In genomic region chr1:57394051-57394450, GRCm38 (mm10) we compare ENCODE assay signal across 9 mouse cellular contexts. TPM values are rescaled to one million over a fixed set of nuclear protein-coding genes. Genes with fewer than 3 reads are reported as not detected.
DNase-seq lines count a peak whose midpoint lies in the region; ATAC-seq and TF ChIP-seq lines count a peak whose summit lies in the region.
"Had no signal": no experiment of that assay in that cellular context is flagged by ENCODE, and none has a peak within 500 bp of the region (broad histone marks: within the 10 kb centered on the region; RNA-seq: fewer than 3 reads in every experiment).

No protein-coding gene starts in this region.

- 68% methylated on average over 3 of the region's 3 CpGs for WGBS in forebrain, embryonic 11.5 days
- 74% methylated on average over 3 of the region's 3 CpGs for WGBS in forebrain, embryonic 10.5 days
- 62% methylated on average over 3 of the region's 3 CpGs for WGBS in midbrain, embryonic 14.5 days
- 67% methylated on average over 3 of the region's 3 CpGs for WGBS in midbrain, embryonic 13.5 days
- 55% methylated on average over 3 of the region's 3 CpGs for WGBS in bone marrow, adult 2 months
- 66% methylated on average over 3 of the region's 3 CpGs for WGBS in limb, embryonic 10.5 days

- no peak overlapping the region for H3K27ac ChIP-seq in forebrain, embryonic 11.5 days (ENCODE audit: low read depth, low read length)
- no peak overlapping the region for H3K27ac ChIP-seq in forebrain, embryonic 10.5 days
- H3K27ac ChIP-seq in midbrain, embryonic 14.5 days (replicated peaks; ENCODE audit: low read depth, low read length) = no peak overlapping the region
- no peak overlapping the region for H3K27ac ChIP-seq in midbrain, embryonic 13.5 days
- H3K27ac ChIP-seq in bone marrow, adult 2 months (ENCODE audit: control insufficient read depth, insufficient read depth, low read depth, low read length, poor library complexity) = no peak overlapping the region
- H3K27ac ChIP-seq in limb, embryonic 10.5 days = no peak overlapping the region
- H3K27ac ChIP-seq: heart, embryonic 13.5 days had no signal

- DNase-seq in forebrain, embryonic 11.5 days (ENCODE audit: low spot score) = peak; percentile 66
- DNase-seq in forebrain, embryonic 10.5 days (ENCODE audit: extremely low spot score, low spot score) = no peak
- DNase-seq in midbrain, embryonic 14.5 days = peak; percentile 76
- DNase-seq in limb, embryonic 10.5 days (ENCODE audit: low spot score) = peak; percentile 50
- peak; percentile 65 for DNase-seq in right cerebral cortex, postnatal 14 days

- no peaks in the 10 kb centered on the region for H3K9me3 ChIP-seq in forebrain, embryonic 11.5 days (ENCODE audit: control insufficient read depth, low read length)
- no peaks in the 10 kb centered on the region for H3K9me3 ChIP-seq in forebrain, embryonic 10.5 days
- H3K9me3 ChIP-seq in midbrain, embryonic 14.5 days (ENCODE audit: control insufficient read depth, low read length) = no peaks in the 10 kb centered on the region
- H3K9me3 ChIP-seq in midbrain, embryonic 13.5 days = no peaks in the 10 kb centered on the region
- no peaks in the 10 kb centered on the region for H3K9me3 ChIP-seq in limb, embryonic 10.5 days (replicated peaks)
- H3K9me3 ChIP-seq: heart, embryonic 13.5 days had no signal

- H3K36me3 ChIP-seq in forebrain, embryonic 11.5 days (ENCODE audit: control insufficient read depth, insufficient read depth, low read length) = peaks cover 2% of the 10 kb centered on the region
- peaks cover 89% of the 10 kb centered on the region for H3K36me3 ChIP-seq in forebrain, embryonic 10.5 days (replicated peaks)
- peaks cover 49% of the 10 kb centered on the region for H3K36me3 ChIP-seq in midbrain, embryonic 14.5 days (ENCODE audit: control insufficient read depth, insufficient read depth, low read length)
- H3K36me3 ChIP-seq in midbrain, embryonic 13.5 days = peaks cover 38% of the 10 kb centered on the region
- peaks cover 87% of the 10 kb centered on the region for H3K36me3 ChIP-seq in limb, embryonic 10.5 days

- no peaks in the 10 kb centered on the region for H3K4me1 ChIP-seq in forebrain, embryonic 11.5 days (replicated peaks; ENCODE audit: control insufficient read depth, insufficient read depth, low read length)
- no peaks in the 10 kb centered on the region for H3K4me1 ChIP-seq in forebrain, embryonic 10.5 days
- H3K4me1 ChIP-seq in midbrain, embryonic 14.5 days (ENCODE audit: control insufficient read depth, insufficient read depth, low read length) = no peaks in the 10 kb centered on the region
- no peaks in the 10 kb centered on the region for H3K4me1 ChIP-seq in midbrain, embryonic 13.5 days (replicated peaks)
- no peaks in the 10 kb centered on the region for H3K4me1 ChIP-seq in bone marrow, adult 2 months (ENCODE audit: control insufficient read depth, insufficient read depth, low read length)
- no peaks in the 10 kb centered on the region for H3K4me1 ChIP-seq in limb, embryonic 10.5 days

- no peak overlapping the region for H3K9ac ChIP-seq in forebrain, embryonic 11.5 days (ENCODE audit: low read length)
- H3K9ac ChIP-seq in midbrain, embryonic 14.5 days (replicated peaks; ENCODE audit: low read length) = no peak overlapping the region
- no peak overlapping the region for H3K9ac ChIP-seq in midbrain, embryonic 13.5 days (replicated peaks)
- H3K9ac ChIP-seq: heart, embryonic 13.5 days had no signal

- 0 out of 2 replicates have a peak, but pooled peaks have one; percentile 9 for TF ChIP-seq CTCF in bone marrow, adult 2 months (IDR thresholded peaks at IDR 0.05; ENCODE audit: control insufficient read depth, insufficient read depth, low read length)

- ATAC-seq in forebrain, embryonic 11.5 days (replicated peaks; ENCODE audit: low FRiP score) = no peak
- ATAC-seq in midbrain, embryonic 14.5 days (ENCODE audit: low FRiP score, low TSS enrichment) = no peak
- ATAC-seq in midbrain, embryonic 13.5 days = no peak
- ATAC-seq in erythroid progenitor cell, adult 5-6 weeks (replicated peaks; ENCODE audit: low FRiP score, poor library complexity, severe bottlenecking) = peak; percentile 65

- TF ChIP-seq POLR2A in bone marrow, adult 2 months (IDR thresholded peaks at IDR 0.05; ENCODE audit: borderline replicate concordance, control insufficient read depth, low read depth, low read length) = no peak

- H3K4me3 ChIP-seq in forebrain, embryonic 11.5 days (ENCODE audit: low read depth, low read length) = no peak overlapping the region
- H3K4me3 ChIP-seq in forebrain, embryonic 10.5 days = no peak overlapping the region
- no peak overlapping the region for H3K4me3 ChIP-seq in midbrain, embryonic 14.5 days (replicated peaks; ENCODE audit: low read depth, low read length)
- H3K4me3 ChIP-seq in midbrain, embryonic 13.5 days (replicated peaks) = no peak overlapping the region
- no peak overlapping the region for H3K4me3 ChIP-seq in bone marrow, adult 2 months (replicated peaks; ENCODE audit: control insufficient read depth, low read depth, low read length)
- H3K4me3 ChIP-seq in limb, embryonic 10.5 days = no peak overlapping the region
- H3K4me3 ChIP-seq: heart, embryonic 13.5 days had no signal

- no peaks in the 10 kb centered on the region for H3K27me3 ChIP-seq in forebrain, embryonic 11.5 days (ENCODE audit: control insufficient read depth, insufficient read depth, low read length)
- H3K27me3 ChIP-seq in forebrain, embryonic 10.5 days (ENCODE audit: poor library complexity, severe bottlenecking) = no peaks in the 10 kb centered on the region
- no peaks in the 10 kb centered on the region for H3K27me3 ChIP-seq in midbrain, embryonic 14.5 days (ENCODE audit: control insufficient read depth, insufficient read depth, low read length)
- no peaks in the 10 kb centered on the region for H3K27me3 ChIP-seq in midbrain, embryonic 13.5 days
- H3K27me3 ChIP-seq in limb, embryonic 10.5 days (ENCODE audit: low read depth, poor library complexity, severe bottlenecking) = no peaks in the 10 kb centered on the region
- H3K27me3 ChIP-seq: heart, embryonic 13.5 days had no signal

- H3K4me2 ChIP-seq in forebrain, embryonic 11.5 days (ENCODE audit: low read depth, low read length, severe bottlenecking) = no peak overlapping the region
- H3K4me2 ChIP-seq in midbrain, embryonic 14.5 days (ENCODE audit: low read length) = no peak overlapping the region
- no peak overlapping the region for H3K4me2 ChIP-seq in midbrain, embryonic 13.5 days (replicated peaks)
- H3K4me2 ChIP-seq: heart, embryonic 13.5 days had no signal

RNA-seq across cellular contexts. Expression of gene Maip1, which starts 12.1 kb away (rescaled TPM):
- 17.0 and 18.4 TPM in 2 replicates for polyA plus RNA-seq in forebrain, embryonic 11.5 days (2014; fragmentation: Nextera tagmentation; extraction: Ambion mirVana)
- polyA plus RNA-seq in forebrain, embryonic 10.5 days (2016; fragmentation: Nextera tagmentation; extraction: Ambion mirVana) = 18.4 and 18.6 TPM in 2 replicates
- 16.1 and 17.5 TPM in 2 replicates for polyA plus RNA-seq in midbrain, embryonic 14.5 days (2014; fragmentation: Nextera tagmentation; extraction: Ambion mirVana)
- polyA plus RNA-seq in midbrain, embryonic 13.5 days (2015; fragmentation: Nextera tagmentation; extraction: Ambion mirVana) = 18.6 and 19.1 TPM in 2 replicates
- polyA plus RNA-seq in bone marrow, adult 2 months (2011; ENCODE audit: insufficient read depth, insufficient read length, low replicate concordance, missing spikeins) = 3.1 and 3.4 TPM in 2 replicates
- 1.8 and 4.2 TPM in 2 replicates for total RNA-seq in erythroid progenitor cell, adult 5-6 weeks (2015; ENCODE audit: low replicate concordance)
- 0.98 and 4.7 TPM in 2 replicates for total RNA-seq in erythroid progenitor cell, adult 5-6 weeks (2017; ENCODE audit: low replicate concordance)
- 20.5 and 20.6 TPM in 2 replicates for polyA plus RNA-seq in limb, embryonic 10.5 days (2016; fragmentation: Nextera tagmentation; extraction: Ambion mirVana)

RNA-seq across cellular contexts. Expression of gene Tyw5, which starts 12.8 kb away (rescaled TPM):
- 26.9 and 31.5 TPM in 2 replicates for polyA plus RNA-seq in forebrain, embryonic 11.5 days (2014; fragmentation: Nextera tagmentation; extraction: Ambion mirVana)
- polyA plus RNA-seq in forebrain, embryonic 10.5 days (2016; fragmentation: Nextera tagmentation; extraction: Ambion mirVana) = 31.7 and 37.0 TPM in 2 replicates
- polyA plus RNA-seq in midbrain, embryonic 14.5 days (2014; fragmentation: Nextera tagmentation; extraction: Ambion mirVana) = 19.8 and 23.8 TPM in 2 replicates
- polyA plus RNA-seq in midbrain, embryonic 13.5 days (2015; fragmentation: Nextera tagmentation; extraction: Ambion mirVana) = 20.1 and 25.4 TPM in 2 replicates
- 2.9 and 5.6 TPM in 2 replicates for polyA plus RNA-seq in bone marrow, adult 2 months (2011; ENCODE audit: insufficient read depth, insufficient read length, low replicate concordance, missing spikeins)
- total RNA-seq in erythroid progenitor cell, adult 5-6 weeks (2015; ENCODE audit: low replicate concordance) = 6.5 and 15.5 TPM in 2 replicates
- total RNA-seq in erythroid progenitor cell, adult 5-6 weeks (2017; ENCODE audit: low replicate concordance) = 8.2 and 30.5 TPM in 2 replicates
- polyA plus RNA-seq in limb, embryonic 10.5 days (2016; fragmentation: Nextera tagmentation; extraction: Ambion mirVana) = 32.3 and 35.9 TPM in 2 replicates

RNA-seq across cellular contexts. Expression of gene 1700066M21Rik, which starts 16.6 kb away (rescaled TPM):
- 12.9 and 14.2 TPM in 2 replicates for polyA plus RNA-seq in forebrain, embryonic 11.5 days (2014; fragmentation: Nextera tagmentation; extraction: Ambion mirVana)
- polyA plus RNA-seq in forebrain, embryonic 10.5 days (2016; fragmentation: Nextera tagmentation; extraction: Ambion mirVana) = 9.5 and 10.5 TPM in 2 replicates
- polyA plus RNA-seq in midbrain, embryonic 14.5 days (2014; fragmentation: Nextera tagmentation; extraction: Ambion mirVana) = 20.9 and 21.4 TPM in 2 replicates
- 14.1 and 14.3 TPM in 2 replicates for polyA plus RNA-seq in midbrain, embryonic 13.5 days (2015; fragmentation: Nextera tagmentation; extraction: Ambion mirVana)
- polyA plus RNA-seq in bone marrow, adult 2 months (2011; ENCODE audit: insufficient read depth, insufficient read length, low replicate concordance, missing spikeins) = 1.2 and 4.5 TPM in 2 replicates
- total RNA-seq in erythroid progenitor cell, adult 5-6 weeks (2015; ENCODE audit: low replicate concordance) = 14.7 and 20.2 TPM in 2 replicates
- total RNA-seq in erythroid progenitor cell, adult 5-6 weeks (2017; ENCODE audit: low replicate concordance) = 12.6 and 16.7 TPM in 2 replicates
- 9.5 and 10.5 TPM in 2 replicates for polyA plus RNA-seq in limb, embryonic 10.5 days (2016; fragmentation: Nextera tagmentation; extraction: Ambion mirVana)
